Mouse (Mus musculus) MEL (cell line): ENCODE data around the gene Slc1a3. TPM values are rescaled to one million over a fixed set of nuclear protein-coding genes. Genes with fewer than 3 reads are reported as not detected.

Experiments
- DNase-seq: peaks from one replicate; pipeline ENCODE4 v3.0.0; 2011; ENCODE audit warnings: low read depth, low spot score
- H3K27ac ChIP-seq: 2 replicates; pipeline ENCODE4 v1.5.1; 2012; ENCODE audit warnings: low read depth, mild to moderate bottlenecking, control low read depth, low read length, moderate library complexity; ENCODE audit not compliant: control insufficient read depth
- H3K27me3 ChIP-seq, 2 experiments: fragments of 150-350 bp in 1 of 2; sonication (generic) in 1 of 2; 2 replicates each; pipeline ENCODE4 v1.6.1; 2012; ENCODE audit warnings: low read length in 2 of 2, mild to moderate bottlenecking in 2 of 2, improper control_type of control experiment in 1 of 2, moderate library complexity in 1 of 2; ENCODE audit not compliant: insufficient read depth in 2 of 2, control insufficient read depth in 1 of 2
- H3K36me3 ChIP-seq, 2 experiments: 2 replicates each; pipeline ENCODE4 v1.6.1; 2012 to 2014; ENCODE audit warnings: low read length in 2 of 2, improper control_type of control experiment in 1 of 2, inconsistent platforms in 1 of 2, mild to moderate bottlenecking in 1 of 2; ENCODE audit not compliant: insufficient read depth in 2 of 2, control insufficient read depth in 1 of 2
- H3K4me1 ChIP-seq, 2 experiments: fragments of 150-350 bp in 1 of 2; sonication (generic) in 1 of 2; 2 replicates each; pipeline ENCODE4 v1.6.1; 2012; ENCODE audit warnings: low read length in 2 of 2, improper control_type of control experiment in 1 of 2, mild to moderate bottlenecking in 1 of 2; ENCODE audit not compliant: insufficient read depth in 2 of 2, control insufficient read depth in 1 of 2
- H3K4me3 ChIP-seq, 2 experiments: fragments of 150-350 bp in 1 of 2; sonication (generic) in 1 of 2; 2 replicates each; pipeline ENCODE4 v1.5.1; 2012; ENCODE audit warnings: low read depth in 2 of 2, low read length in 2 of 2, mild to moderate bottlenecking in 2 of 2, moderate library complexity in 2 of 2, control low read depth in 1 of 2, improper control_type of control experiment in 1 of 2; ENCODE audit not compliant: control insufficient read depth in 1 of 2, insufficient read depth in 1 of 2
- H3K79me2 ChIP-seq: 2 replicates; pipeline ENCODE4 v1.6.1; 2012; ENCODE audit warnings: mild to moderate bottlenecking, low read length, moderate library complexity; ENCODE audit not compliant: control insufficient read depth, poor library complexity, insufficient read depth
- H3K9ac ChIP-seq: 2 replicates; pipeline ENCODE4 v1.6.1; 2012; ENCODE audit warnings: low read depth, mild to moderate bottlenecking, control low read depth, low read length, moderate library complexity; ENCODE audit not compliant: control insufficient read depth, poor library complexity, severe bottlenecking
- H3K9me3 ChIP-seq: fragments of 150-350 bp; sonication (generic); replicated peaks from 2 replicates; pipeline ENCODE4 v1.6.1; 2012; ENCODE audit warnings: mild to moderate bottlenecking, low read length, improper control_type of control experiment, moderate library complexity; ENCODE audit not compliant: insufficient read depth
- CHD2 ChIP-seq: IDR thresholded peaks from 2 replicates; pipeline ENCODE4 v1.6.1; 2011; ENCODE audit warnings: low read length, improper control_type of control experiment
- CTCF ChIP-seq, 3 experiments: IDR thresholded peaks in 2 of 3; conservative IDR thresholded peaks in 1 of 3; 2 replicates each; pipeline ENCODE4 v1.5.1; 2011 to 2012; ENCODE audit warnings: low read length in 3 of 3, low read depth in 2 of 3, mild to moderate bottlenecking in 2 of 3, improper control_type of control experiment in 1 of 3, inconsistent platforms in 1 of 3, mixed read lengths in 1 of 3, moderate library complexity in 1 of 3; ENCODE audit not compliant: control insufficient read depth in 1 of 3, insufficient read depth in 1 of 3, poor library complexity in 1 of 3, severe bottlenecking in 1 of 3
- ETS1 ChIP-seq: IDR thresholded peaks from 2 replicates; pipeline ENCODE4 v1.6.1; 2012; ENCODE audit warnings: low read depth, mild to moderate bottlenecking, inconsistent platforms, low read length, improper control_type of control experiment, moderate library complexity
- GABPA ChIP-seq: IDR thresholded peaks from 2 replicates; pipeline ENCODE4 v1.6.1; 2012; ENCODE audit warnings: low read depth, mild to moderate bottlenecking, inconsistent platforms, low read length, improper control_type of control experiment, moderate library complexity
- GATA1 ChIP-seq: IDR thresholded peaks from 2 replicates; pipeline ENCODE4 v1.6.1; 2011; ENCODE audit warnings: low read depth, low read length, improper control_type of control experiment
- MAFK ChIP-seq: IDR thresholded peaks from 2 replicates; pipeline ENCODE4 v1.6.1; 2011; ENCODE audit warnings: low read depth, mild to moderate bottlenecking, low read length, improper control_type of control experiment, borderline replicate concordance
- MAX ChIP-seq: IDR thresholded peaks from 2 replicates; pipeline ENCODE4 v1.6.1; 2011; ENCODE audit warnings: low read length, improper control_type of control experiment
- MYB ChIP-seq: IDR thresholded peaks from 2 replicates; pipeline ENCODE4 v1.6.1; 2011; ENCODE audit warnings: mild to moderate bottlenecking, low read depth, low read length, improper control_type of control experiment
- MYC ChIP-seq: IDR thresholded peaks from 2 replicates; pipeline ENCODE4 v1.6.1; 2011; ENCODE audit warnings: low read depth, mild to moderate bottlenecking, low read length, improper control_type of control experiment, moderate library complexity
- NELFE ChIP-seq: IDR thresholded peaks from 2 replicates; pipeline ENCODE4 v1.6.1; 2011; ENCODE audit warnings: low read depth, low read length, improper control_type of control experiment
- POLR2A ChIP-seq, 2 experiments: IDR thresholded peaks; 2 replicates each; pipeline ENCODE4 v1.6.1; 2011 to 2012; ENCODE audit warnings: low read length in 2 of 2, mild to moderate bottlenecking in 2 of 2, control low read depth in 1 of 2, improper control_type of control experiment in 1 of 2, low read depth in 1 of 2, moderate library complexity in 1 of 2; ENCODE audit not compliant: control insufficient read depth in 1 of 2, insufficient read depth in 1 of 2, poor library complexity in 1 of 2
- RAD21 ChIP-seq: IDR thresholded peaks from 2 replicates; pipeline ENCODE4 v1.6.1; 2011; ENCODE audit warnings: mild to moderate bottlenecking, low read depth, low read length, improper control_type of control experiment
- RCOR1 ChIP-seq: IDR thresholded peaks from 2 replicates; pipeline ENCODE4 v1.6.1; 2012; ENCODE audit warnings: low read depth, mild to moderate bottlenecking, inconsistent platforms, low read length, improper control_type of control experiment
- SIN3A ChIP-seq: IDR thresholded peaks from 2 replicates; pipeline ENCODE4 v1.6.1; 2012; ENCODE audit warnings: low read length, improper control_type of control experiment, inconsistent platforms
- TAL1 ChIP-seq: IDR thresholded peaks from 2 replicates; pipeline ENCODE4 v1.6.1; 2012; ENCODE audit warnings: mild to moderate bottlenecking, inconsistent platforms, low read length, moderate library complexity, mixed read lengths
- TBP ChIP-seq: IDR thresholded peaks from 2 replicates; pipeline ENCODE4 v1.8.0; 2011; ENCODE audit warnings: low read depth, low read length, improper control_type of control experiment
- TCF12 ChIP-seq: IDR thresholded peaks from 2 replicates; pipeline ENCODE4 v1.6.1; 2014; ENCODE audit warnings: low read depth, mild to moderate bottlenecking, inconsistent platforms, low read length, improper control_type of control experiment, moderate library complexity
- UBTF ChIP-seq: IDR thresholded peaks from 2 replicates; pipeline ENCODE4 v1.6.1; 2012; ENCODE audit warnings: low read depth, mild to moderate bottlenecking, inconsistent platforms, low read length, improper control_type of control experiment, moderate library complexity, borderline replicate concordance; ENCODE audit not compliant: insufficient read depth
- USF1 ChIP-seq: IDR thresholded peaks from 2 replicates; pipeline ENCODE4 v1.6.1; 2014; ENCODE audit warnings: low read depth, mild to moderate bottlenecking, inconsistent platforms, low read length, improper control_type of control experiment, moderate library complexity
- USF2 ChIP-seq, 2 experiments: IDR thresholded peaks; 2 replicates each; pipeline ENCODE4 v1.6.1; 2011 to 2012; ENCODE audit warnings: improper control_type of control experiment in 2 of 2, low read length in 2 of 2, borderline replicate concordance in 1 of 2, inconsistent platforms in 1 of 2, low read depth in 1 of 2, mild to moderate bottlenecking in 1 of 2; ENCODE audit not compliant: insufficient read depth in 1 of 2
- ZMIZ1 ChIP-seq: IDR thresholded peaks from 2 replicates; pipeline ENCODE4 v1.6.1; 2012; ENCODE audit warnings: low read depth, mild to moderate bottlenecking, inconsistent platforms, low read length, improper control_type of control experiment, moderate library complexity
- polyA plus RNA-seq, 2 experiments: library from polyadenylated mRNA; stranded (reverse) in 1 of 2; unstranded in 1 of 2; fragments of >175 nt in 1 of 2; fragments of >200 nt in 1 of 2; gene quantifications; 2 replicates each; pipeline versions ENCODE4 v1.2.1 to v1.2.4; 2012; ENCODE audit warnings: low replicate concordance in 2 of 2, low read depth in 1 of 2; ENCODE audit not compliant: insufficient read length in 2 of 2, insufficient read depth in 1 of 2, missing spikeins in 1 of 2
- total RNA-seq: library from RNA; depleted of rRNA; stranded (reverse); fragments of 300-350 nt; gene quantifications from 2 replicates; pipeline ENCODE4 v1.2.3, GENCODE M21; 2012; rRNA removed

Slc1a3 gene
- total RNA-seq (not detected in 2 replicates), polyA plus RNA-seq (not detected)

GRCm38 (mm10) chr15:8710146-8711006 lies at the start of gene Slc1a3:
Slc1a3 (minus strand) TSS chr15:8710764.
- H3K27me3 ChIP-seq: peaks cover 0 to 2% of the 10 kb centered on the region in 2 experiments; a peak in 2 of 4 replicates
- H3K79me2 ChIP-seq: no peaks in the 10 kb centered on the region
- TF ChIP-seq POLR2A (IDR thresholded peaks at IDR 0.05; ENCODE audit: control insufficient read depth in 1 of 2, insufficient read depth in 1 of 2, low read depth in 1 of 2, low read length in 2 of 2, poor library complexity in 1 of 2): 0 out of 4 replicates have a peak, but pooled peaks of 1 of the 2 experiments have one; percentile 26
- TF ChIP-seq TBP: no peak
- TF ChIP-seq MYB: no peak
- TF ChIP-seq GABPA: no peak
- TF ChIP-seq MAFK: no peak
- no peak for TF ChIP-seq USF2 (IDR thresholded peaks at IDR 0.05; ENCODE audit: borderline replicate concordance in 1 of 2, insufficient read depth in 1 of 2, low read depth in 1 of 2, low read length in 2 of 2)
- no peak for TF ChIP-seq MAX
- TF ChIP-seq CHD2: no peak
- no peaks in the 10 kb centered on the region for H3K9me3 ChIP-seq
- H3K9ac ChIP-seq: no peak within 1 kb of the TSS
- H3K4me1 ChIP-seq: peaks cover 0 to 5% of the 10 kb centered on the region in 2 experiments; a peak in 2 of 4 replicates
- H3K27ac ChIP-seq: no peak within 1 kb of the TSS
- DNase-seq: no peak
- H3K4me3 ChIP-seq: no peak within 1 kb of the TSS
- H3K36me3 ChIP-seq: no peaks in the 10 kb centered on the region

- no peaks in the 10 kb centered on the region for H3K9me3 ChIP-seq
- DNase-seq: no peak
- TF ChIP-seq GATA1 (no peak), ZMIZ1 (no peak), NELFE (no peak), MAX (no peak), RAD21 (no peak), CTCF (IDR thresholded peaks at IDR 0.05 in 2 of 3, conservative IDR thresholded peaks at IDR 0.05 in 1 of 3; ENCODE audit: control insufficient read depth in 1 of 3, insufficient read depth in 1 of 3, low read depth in 2 of 3, low read length in 3 of 3, poor library complexity in 1 of 3, severe bottlenecking in 1 of 3) (no peak), ETS1 (no peak), USF1 (no peak), MYB (no peak), MYC (no peak), TAL1 (no peak), SIN3A (no peak), TCF12 (no peak), POLR2A (IDR thresholded peaks at IDR 0.05; ENCODE audit: control insufficient read depth in 1 of 2, insufficient read depth in 1 of 2, low read depth in 1 of 2, low read length in 2 of 2, poor library complexity in 1 of 2) (no peak), RCOR1 (no peak), GABPA (no peak), UBTF (no peak)
- TF ChIP-seq, all 39 proteins: peak for 0
- Histone ChIP-seq H3K36me3 (peaks cover 0 to 21% of the 10 kb centered on the region in 2 experiments; a peak in 2 of 4 replicates), H3K4me1 (peaks cover 12 to 30% of the 10 kb centered on the region in 2 experiments), H3K27me3 (no peaks in the 10 kb centered on the region), H3K9ac (no peak overlapping the region), H3K27ac (no peak overlapping the region), H3K79me2 (no peaks in the 10 kb centered on the region), H3K4me3 (no peak overlapping the region)
Observed at GRCm38 (mm10) chr15:8759026-8759425, 48.5 kb upstream of the Slc1a3 start.
